Mouse (Mus musculus): ENCODE measurements at regions not wholly inside any gene's neighbourhood (a gene's known extent, or its start where the extent isn't known, plus 50 kb on each side); places are given as distances from the start of the nearest gene placed in this dataset.

DNA sequence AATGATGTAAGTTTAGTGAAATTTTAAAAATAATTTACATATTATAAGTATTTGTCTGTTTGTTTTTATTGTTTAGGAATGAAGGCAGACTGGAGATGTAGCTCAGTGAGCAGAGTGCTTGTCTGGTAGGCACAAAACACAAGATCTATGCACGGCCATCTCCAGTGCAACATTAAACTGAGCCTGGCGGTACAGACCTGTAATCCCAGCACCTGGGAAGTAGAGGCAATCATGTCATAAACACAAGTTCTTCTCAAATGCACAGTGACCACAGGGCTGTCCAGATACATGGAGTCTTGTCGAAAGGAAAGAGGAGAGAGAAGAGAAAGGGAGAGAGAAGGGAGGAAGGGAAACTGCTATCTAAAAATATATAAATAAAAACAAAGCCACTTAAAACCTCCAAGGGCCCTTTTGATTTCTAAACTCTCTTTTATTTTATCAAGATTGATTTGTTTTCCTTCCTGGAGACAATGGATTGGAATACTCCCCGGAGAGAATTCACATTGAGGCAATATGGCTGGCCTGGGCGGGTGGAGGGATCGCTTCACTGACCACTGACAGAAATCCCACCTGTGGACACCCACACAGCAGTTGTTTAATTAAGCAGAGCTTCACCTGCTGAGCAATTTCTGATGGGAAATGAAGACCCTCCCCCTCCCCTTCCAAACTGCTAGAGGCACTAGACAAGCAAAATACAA, 215.6 kb upstream of the Tll1 start:
- DNase-seq (ENCODE audit: low spot score in 2 of 2), result peak in 1 of 2 experiments; percentile 6

DNA sequence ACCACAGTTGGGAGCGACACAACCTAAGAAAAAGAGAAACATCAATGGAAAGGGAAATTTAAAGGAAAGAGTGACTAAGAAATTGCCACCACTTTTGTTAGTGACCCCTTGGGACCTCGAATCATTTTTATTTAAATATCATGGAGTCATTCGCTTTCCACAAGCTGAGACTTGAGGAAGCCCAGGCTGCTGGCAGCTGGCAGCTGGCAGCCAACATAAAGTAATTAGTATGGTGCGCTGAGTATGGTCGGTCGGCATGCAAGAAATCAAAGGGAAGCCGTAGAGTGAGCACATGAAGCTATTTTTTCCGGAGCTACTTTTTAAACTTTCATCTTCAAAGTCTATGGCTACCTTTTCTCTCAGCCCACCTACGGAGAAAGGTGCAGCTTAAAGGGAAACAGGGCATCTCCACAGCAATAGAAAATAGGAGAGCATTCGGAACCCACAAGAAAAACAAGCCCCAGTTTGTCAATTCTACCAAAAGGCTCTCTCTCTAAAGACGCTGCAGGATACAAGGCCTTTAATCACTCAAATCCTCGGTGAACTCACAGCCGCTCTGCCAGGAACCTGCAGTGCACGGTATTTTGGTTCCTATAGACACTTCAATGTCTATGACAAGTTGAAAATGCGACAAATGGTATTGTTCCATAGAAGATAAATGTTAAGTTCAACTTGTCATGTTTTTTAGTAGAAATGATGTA, 206.6 kb upstream of the Tll1 start:
- DNase-seq (ENCODE audit: low spot score in 2 of 2), result no peak

DNA sequence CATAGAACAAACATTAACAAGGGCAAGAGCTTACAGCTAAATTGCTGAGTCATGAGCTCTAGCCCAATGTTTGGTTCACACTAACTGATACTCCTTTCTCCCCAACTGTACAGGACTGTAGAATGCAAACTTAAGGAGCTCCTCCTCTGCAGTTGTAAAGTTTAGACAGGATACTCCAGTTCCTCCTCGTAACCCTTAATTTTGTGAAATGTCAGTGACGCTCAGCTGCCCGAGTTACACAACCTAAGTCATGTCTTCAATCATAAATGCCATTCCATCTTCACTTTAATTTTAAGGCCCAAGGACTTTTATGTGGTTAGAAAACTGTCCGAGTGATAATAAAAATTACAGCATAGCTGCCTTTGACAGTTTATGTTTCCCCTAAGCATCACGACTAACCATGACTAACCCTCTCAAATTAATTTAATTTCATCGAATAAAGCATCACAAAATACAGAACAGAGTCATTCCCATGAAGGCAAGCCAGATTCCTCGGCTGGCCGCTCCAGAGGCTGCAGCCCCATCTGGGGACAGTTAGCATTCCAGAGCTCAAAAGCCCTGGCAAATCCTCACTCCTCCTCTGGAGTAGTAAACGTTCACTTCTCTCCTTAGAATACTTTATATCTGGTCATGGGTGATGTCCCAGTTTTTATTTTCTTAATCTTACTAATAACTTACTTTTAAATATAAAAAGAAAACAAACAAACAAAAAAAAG, 200.9 kb upstream of the Tll1 start:
- DNase-seq (ENCODE audit: low spot score in 2 of 2), result no peak

DNA sequence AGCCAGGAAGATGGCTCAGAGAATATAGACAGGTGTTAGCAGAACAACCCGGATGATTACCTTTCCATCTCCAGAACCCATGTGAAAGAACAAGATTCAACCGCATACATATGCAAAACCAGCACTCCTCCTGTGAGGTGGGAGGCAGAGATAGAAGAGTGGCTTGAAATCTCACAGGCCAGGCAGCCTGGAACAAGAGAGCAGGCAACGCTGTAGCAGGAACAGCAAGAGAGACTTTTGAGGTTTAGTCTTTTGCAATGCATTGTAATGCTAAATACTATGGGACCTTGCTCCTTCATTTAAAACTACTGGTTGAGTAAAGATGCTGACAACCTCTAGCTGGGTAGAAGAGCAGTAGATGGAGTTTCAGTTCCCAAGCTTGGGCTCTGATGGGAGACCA, 193.5 kb upstream of the Tll1 start:
- DNase-seq (ENCODE audit: low spot score in 2 of 2), result no peak

DNA sequence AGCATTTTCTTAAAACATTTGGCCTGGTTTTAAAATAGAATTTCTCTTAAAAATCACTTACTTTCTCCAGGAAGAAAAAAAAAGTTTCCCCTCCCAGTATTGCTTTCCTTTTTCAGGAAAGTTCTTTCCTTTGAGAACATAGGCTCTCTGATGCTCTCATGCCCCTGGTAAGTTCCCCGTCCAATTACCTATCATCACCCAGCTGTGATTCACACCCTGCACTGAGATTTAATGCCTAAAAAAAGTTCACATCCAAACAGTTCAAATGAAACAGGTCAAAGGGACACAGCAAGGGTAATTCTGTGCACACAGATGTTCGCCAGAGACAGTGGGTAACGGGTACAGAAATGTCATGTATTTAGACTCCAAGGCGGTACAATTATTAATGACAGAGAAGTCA, 191.8 kb upstream of the Tll1 start:
- DNase-seq (ENCODE audit: low spot score in 2 of 2), result no peak

DNA sequence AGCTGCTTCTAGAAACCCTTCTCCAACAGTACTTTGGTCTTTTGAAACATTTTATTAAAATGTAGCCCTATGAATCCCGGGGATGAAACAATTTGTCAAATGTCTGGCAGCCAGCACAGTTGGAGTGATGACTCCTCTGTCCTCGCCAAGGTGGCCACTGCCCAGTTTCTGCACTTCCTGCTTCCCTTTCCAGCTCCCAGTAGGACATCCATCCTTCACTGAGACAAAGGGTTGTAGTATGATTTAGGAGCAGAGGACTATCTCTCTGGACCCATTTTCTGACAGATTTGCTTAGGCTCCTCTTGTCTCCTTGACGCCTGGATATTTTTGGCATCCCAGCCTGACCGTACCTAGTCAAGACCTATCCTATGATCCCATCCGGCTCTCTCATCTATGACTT, 189.7 kb upstream of the Tll1 start:
- no peak for DNase-seq (ENCODE audit: low spot score in 2 of 2)

DNA sequence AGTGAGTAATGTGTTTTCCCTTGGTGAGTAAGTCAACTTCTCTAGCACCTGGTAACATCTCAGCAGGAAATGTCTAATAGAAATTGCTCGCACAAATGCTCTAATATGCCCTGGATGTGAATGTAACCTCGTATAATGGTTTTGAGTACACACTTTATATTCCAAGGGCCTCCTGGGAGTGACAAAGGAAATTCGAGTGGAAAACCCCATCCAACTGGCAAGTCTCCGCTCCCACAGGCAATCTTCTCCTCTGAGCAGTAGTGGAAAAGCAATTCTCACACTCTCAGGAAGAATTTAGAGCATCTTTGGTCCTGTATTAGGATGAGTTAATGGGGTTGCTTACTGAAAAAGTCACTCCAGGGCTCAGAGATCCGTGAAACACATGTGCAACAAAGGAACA, 183.4 kb upstream of the Tll1 start:
- no peak for DNase-seq (ENCODE audit: low spot score in 2 of 2)

DNA sequence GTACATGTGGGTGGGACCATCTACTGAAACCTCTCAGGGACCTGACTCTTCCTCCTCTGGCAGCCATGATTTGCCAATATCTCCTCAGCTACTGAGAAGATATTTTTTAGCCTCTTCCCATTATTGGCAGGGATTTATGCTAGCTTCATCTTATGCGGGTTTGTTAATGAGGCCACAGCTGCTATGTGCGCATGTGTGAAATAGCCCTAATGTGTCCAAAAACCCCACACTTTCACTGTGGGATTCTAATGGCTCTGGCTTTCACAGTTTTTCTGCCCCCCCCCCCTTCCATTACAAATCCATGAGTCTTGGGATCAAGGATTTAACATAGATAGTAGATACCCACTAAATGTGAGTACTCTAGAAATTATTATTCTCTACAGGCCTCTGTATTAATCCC, 182.2 kb upstream of the Tll1 start:
- DNase-seq (ENCODE audit: low spot score in 2 of 2), result no peak

DNA sequence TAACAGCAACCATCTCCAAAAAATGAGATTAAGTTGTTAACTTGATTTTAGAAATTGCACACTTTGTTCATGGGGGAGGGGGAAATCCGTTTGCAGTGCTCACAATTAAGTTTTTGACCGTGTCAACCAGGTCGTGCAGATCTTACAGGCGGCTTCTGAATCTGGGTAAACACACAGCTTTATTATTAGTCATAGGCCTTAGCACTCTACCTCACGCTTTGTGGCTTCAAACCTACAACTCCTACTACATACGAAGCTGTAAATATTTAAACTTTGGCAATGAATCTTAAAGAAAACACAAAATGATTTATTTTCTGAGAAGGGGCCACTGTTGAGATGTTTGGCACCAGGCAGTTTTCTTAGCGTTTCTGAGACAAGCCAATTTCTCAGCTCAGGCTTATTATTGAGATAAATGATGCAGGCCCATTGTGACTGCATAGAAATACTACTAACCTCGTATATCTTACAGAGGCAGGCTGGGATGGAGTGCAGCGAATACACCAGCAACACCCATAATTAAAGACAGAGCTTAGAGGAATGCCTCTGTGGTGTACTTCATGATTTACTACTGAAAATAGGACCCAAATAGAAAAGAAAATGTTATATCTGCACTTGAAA, 173.8 kb upstream of the Tll1 start:
- DNase-seq (ENCODE audit: low spot score in 2 of 2), result no peak

DNA sequence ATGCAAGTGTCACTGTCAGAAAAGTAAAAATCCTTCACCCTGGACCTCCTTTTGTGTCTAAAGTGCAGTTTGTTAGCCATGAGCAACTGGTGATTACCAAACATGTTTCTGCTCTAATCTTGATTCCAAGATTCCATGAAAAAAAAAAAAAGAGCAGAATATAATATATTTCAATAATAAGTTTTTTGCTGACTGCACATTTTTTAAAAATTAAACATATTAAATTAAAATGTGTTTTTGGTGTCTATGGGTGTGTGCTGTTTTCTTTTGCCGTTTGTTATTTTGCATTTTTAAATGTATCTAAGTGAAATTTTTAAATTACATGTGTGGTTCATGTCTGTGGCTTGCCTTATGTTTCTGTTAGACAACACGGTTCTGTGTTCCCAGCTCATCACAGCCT, 171.8 kb upstream of the Tll1 start:
- no peak for DNase-seq (ENCODE audit: low spot score in 2 of 2)

DNA sequence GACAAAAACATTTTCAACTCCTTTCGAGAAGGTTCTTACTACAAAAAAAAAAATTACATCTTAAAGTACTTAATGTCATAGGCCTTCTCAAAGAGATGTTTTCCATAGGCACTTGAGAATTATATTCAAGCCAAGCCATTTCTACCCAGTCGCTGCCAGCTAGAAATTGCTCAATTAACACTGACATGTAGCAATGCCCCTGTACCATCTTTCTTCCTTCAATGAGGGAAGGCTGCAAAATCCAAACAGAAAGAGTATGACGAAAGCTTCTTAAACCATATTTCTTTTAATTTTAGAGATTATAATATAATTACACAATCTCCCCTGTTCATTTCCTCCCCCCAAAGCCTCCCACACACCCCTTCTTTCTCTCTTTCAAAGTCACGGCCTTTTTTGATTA, 169.4 kb upstream of the Tll1 start:
- DNase-seq (ENCODE audit: low spot score in 2 of 2), result no peak

DNA sequence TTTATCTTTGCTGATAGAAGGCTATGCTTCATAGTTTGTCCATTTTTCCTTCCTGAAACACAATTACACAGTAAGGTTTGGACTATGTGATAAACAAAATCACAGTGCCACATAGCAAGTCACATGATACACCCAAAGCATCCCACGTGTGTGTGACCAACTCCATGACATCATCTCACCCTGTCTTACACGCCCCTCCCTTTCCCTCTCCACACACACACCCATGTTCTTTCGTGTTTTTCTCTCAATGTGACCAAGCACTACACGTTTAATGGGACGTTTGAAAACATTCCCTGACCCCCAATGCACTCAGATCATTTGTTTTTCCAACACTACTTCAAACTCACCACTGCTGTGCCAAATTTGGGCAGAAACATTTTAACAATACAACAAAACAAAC, 168.9 kb upstream of the Tll1 start:
- DNase-seq (ENCODE audit: low spot score in 2 of 2), result no peak

DNA sequence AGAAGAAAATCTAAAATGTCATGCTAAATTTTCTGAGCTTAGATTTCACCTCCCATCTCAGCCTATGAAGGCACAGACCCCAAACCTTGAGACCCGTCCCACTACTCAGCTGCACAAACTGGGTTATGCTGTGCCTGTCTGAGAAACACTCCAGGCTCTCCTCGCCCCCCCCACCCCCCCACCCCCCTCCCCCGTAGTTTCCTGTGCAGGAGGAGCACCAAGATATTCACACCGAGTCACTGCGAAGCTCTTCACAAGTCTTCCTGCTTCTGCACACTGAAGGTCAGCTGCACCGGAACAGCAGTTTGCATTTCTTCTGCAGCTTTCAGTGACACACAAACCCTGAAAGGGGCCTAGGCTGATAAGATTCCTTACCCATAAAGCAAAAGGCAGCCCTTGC, 163.9 kb upstream of the Tll1 start:
- DNase-seq (ENCODE audit: low spot score in 2 of 2), result no peak

DNA sequence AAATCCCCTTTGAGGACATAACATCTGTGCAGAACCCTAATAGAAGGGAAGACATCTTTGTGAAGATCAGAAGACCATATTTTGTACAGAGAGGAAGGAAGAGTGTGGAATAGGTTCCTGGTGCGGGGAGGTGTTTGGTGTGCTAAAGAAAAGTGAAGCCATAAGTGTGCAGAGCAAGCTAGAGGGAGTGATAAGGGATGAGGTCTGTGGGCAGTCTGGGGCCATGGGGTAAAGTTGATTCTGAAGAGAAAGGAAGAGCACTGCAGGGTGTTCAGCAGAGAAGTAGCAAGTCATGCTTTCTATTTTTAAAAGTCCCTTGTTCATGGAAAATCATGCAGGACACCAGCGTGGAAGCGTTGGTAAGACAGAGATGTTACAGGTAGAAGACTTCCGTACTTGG, 161.8 kb upstream of the Tll1 start:
- DNase-seq (ENCODE audit: low spot score in 2 of 2), result no peak

DNA sequence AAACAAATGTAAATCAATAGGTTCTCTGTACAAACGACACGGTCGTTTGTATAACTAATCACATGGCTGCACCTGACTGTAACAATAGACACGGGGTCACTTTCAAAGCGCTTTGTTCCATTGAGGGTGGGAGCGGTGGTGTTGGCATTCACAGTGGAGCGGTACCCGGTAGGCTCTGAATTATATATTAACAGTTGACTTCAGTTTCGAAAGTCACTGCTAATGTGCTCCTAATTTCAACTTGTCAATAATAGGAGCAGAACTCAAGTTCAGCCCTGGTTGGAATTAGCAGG, 160.8 kb upstream of the Tll1 start:
- DNase-seq (ENCODE audit: low spot score in 2 of 2), result no peak

DNA sequence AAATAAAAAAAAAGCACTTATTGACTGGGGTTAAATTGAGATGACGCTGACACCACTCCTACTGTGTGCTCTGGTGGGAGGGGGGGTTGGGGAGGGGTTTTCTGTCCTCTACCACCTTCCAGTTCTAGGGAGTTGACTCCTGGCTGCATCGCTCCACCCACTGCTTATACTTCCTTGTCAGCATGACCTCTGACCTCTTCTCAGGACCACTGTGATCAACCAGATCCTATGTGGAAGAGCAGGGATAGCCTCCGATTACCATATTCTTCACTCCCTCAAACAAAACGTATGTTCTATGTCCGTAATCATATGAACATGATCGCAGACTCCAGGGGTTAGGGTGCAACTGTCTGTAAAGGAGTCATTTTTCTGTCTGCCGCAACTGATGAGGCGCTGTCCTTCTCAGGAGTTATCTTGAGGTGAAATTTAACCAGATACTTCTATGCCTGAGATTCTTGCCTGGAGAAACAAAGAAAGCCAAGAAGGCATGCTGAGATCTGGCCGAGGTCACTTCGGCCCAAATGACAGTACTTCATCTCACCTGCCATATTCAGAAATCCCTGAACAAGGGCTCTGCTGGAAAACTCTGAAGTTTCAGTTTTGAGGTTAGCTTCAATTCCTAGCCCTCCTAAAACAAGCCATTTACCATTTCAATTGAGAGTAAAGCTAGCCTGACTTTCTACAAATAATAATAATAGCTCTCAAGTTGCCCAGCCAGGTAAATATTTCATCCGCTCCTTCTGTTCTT, 160.3 kb upstream of the Tll1 start:
- no peak for DNase-seq (ENCODE audit: low spot score in 2 of 2)

DNA sequence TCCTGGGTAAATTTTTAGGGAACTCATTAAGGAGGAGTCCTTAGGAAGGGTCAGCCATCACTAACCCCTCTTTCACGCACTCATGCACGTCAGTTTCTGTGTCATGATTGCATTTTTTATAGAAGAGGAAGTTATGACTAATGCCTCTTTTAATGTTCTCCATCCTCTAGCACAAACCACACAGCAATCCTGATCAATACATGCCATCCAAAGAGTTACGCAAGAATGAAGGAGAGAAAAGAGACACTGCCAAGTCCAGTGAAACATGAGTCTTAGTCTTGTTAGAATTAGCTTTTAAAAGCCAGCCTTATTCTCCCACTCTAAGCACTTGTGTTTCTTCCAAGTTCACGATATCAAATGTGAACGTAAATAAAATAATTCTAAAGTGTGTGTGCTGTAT, 151.0 kb upstream of the Tll1 start:
- DNase-seq (ENCODE audit: low spot score in 2 of 2), result no peak

DNA sequence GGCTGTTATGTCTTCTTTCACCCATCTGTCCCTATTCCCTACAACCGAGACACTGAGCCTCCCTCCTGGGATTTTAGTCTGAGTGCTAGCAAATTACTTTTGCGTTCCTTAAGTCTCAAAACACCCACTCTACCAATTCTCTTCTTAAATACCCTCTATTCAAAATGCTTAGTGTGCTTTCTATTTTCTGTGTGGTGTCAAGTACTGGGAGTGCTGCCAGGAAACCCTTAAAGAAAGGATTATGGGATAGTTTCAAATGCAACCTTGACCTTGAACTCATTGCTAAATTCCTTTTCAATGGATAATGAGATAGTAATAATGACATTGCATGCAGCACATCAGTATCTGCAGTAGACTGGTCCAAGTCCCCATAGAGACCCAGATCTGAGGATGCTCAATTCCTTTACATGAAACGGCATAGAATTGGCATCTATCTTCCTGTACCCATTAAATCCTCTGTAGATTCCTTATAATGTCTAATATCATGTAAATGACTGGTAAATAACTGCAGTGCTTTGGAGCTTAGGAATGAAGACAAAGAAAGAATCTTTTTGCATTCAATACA, 142.1 kb upstream of the Tll1 start:
- DNase-seq (ENCODE audit: low spot score in 2 of 2), result no peak

DNA sequence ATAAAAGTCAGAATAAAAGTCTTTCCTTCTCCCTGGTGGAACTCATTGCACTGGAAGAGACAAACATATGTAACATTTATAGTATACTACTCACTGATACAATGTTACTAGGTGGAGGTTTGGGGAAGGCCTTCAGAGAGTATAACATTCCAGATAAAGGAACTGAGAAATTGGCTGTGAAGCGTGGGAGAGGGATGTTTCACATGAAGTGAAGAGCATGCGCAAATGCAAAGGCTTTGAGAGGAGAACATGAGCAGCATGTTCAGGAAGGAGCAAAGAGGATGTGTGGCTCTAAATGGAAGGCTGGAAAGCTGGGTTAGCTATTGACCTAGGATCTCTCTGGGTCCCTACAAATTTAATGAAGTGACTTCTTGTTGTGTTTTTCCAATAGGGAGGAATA, 141.4 kb upstream of the Tll1 start:
- no peak for DNase-seq (ENCODE audit: low spot score in 2 of 2)

DNA sequence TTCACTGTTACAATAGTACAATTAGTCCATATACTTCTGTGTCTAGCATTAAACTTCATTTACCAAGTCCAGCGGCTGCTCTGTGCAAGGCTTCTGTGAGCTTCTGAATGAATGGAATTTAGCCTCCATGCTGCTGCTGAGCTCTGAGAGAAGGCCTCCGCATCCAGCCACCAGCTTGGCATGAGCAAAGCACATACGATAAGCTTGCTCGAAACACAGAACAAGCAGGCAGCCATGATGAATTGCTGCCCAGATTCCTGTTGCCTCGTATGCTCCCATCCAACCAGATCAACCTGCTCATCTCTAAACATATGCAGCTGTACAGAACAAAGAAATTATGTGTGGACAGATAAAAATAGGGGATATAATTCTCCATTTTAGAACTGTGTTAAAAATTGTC, 140.4 kb upstream of the Tll1 start:
- DNase-seq (ENCODE audit: low spot score in 2 of 2), result no peak

DNA sequence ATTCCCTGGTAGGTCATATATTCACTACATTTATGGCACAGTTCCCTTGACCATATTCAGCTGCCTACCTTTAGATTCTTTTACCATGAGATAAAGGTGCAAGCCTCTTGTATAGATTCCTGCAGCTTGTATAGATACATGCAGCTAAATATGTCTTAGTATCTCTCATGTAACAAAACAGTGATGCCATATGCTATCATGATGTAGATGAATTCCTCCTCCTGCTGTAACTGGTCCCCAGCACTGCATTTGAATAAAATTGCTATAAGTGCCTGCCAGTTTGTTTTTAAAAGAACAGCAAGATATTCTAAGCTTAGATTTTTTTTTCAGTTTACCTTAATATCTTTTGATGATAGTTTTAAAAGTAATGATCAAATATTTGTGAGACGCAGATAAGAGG, 138.9 kb upstream of the Tll1 start:
- no peak for DNase-seq (ENCODE audit: low spot score in 2 of 2)

DNA sequence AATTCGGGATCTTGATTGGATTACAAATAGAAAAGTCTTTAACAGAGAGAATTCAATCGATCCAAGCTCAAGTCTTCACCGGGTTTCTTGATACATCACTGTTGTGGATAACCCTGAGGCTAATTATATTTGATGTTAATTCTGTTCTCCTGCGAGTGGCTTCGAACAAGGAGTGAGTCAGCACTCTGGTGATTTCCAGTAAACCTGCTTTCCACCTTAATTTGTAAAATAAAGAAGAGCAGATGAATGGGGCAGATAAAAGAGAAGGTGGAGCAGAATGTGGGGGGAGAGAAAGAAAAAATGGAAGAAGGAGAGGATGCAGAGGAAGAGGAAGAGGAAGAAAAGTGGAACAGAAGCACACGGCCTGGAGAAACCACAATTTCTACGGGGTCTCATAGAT, 137.5 kb upstream of the Tll1 start:
- DNase-seq (ENCODE audit: low spot score in 2 of 2), result no peak
